Mouse (Mus musculus): ENCODE measurements around the gene Nr2f6.

Gene Nr2f6

GRCm38 (mm10) chr8:71381421-71381970 lies at the start of gene Nr2f6:
Gene Nr2f6, minus strand, starts transcription at chr8:71381960.
- peak; percentile 87 for DNase-seq (ENCODE audit: low spot score)

DNA sequence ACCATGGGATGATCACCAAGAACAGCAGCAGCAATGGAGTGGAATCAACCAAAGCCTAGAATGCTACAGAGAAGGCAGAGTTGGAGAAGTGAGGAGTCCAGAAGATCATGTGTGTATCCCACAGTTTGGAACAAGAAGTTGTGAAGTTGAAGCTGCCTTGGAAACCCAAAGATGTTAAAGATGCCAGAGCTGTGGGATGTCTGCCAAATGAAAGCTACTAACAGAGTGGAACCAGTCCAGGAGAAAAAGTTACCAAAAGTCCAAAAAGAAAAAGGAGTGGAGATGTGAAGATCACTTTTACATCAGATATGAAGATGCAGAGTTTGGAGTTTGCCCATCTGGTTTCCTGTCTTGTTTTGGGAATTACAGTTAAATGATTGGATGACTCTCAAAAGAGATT lies 40.4 kb upstream of the Nr2f6 start:
- DNase-seq (ENCODE audit: low spot score): no peak

DNA sequence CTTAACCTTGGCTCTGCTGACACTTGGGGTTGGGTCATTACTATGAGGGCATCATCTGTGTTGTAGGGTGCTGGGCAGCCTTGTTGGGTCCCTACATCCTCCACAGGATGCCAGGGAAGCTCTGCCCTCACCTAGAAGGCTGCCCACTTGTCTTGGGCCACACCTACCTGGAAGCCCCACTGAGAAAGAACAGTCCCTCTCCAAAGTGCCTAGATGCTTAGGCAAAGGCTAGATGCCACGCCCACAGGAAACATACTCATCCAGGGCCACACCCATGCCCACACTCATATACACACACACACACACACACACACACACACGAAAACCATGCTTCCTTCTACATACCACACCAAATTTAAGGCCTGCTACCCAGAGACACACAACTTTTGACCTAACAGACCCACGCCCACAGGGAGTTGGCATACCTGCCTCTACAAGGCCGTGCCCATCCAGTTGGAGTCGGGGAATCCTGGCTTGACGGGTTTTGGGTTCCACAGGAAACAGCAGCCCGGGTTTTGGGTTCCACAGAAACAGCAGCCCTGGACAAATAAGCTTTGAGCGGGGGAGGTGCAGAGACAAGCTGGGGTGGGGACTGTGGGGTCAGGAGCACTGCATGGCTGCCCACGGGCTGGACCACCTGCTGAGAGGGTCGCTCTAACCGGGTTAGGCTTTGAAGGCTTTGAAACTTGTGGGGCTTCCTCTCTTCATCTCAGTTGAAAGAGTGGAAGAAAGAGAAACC lies 29.9 kb upstream of the Nr2f6 start:
- DNase-seq (ENCODE audit: low spot score): no peak

GRCm38 (mm10) chr8:71408231-71408630 lies 26.5 kb upstream of the Nr2f6 start:
- DNase-seq (ENCODE audit: low spot score): no peak

- DNase-seq (ENCODE audit: low spot score): no peak
Measured at GRCm38 (mm10) chr8:71407441-71407840, 25.7 kb upstream of the Nr2f6 start.

DNA sequence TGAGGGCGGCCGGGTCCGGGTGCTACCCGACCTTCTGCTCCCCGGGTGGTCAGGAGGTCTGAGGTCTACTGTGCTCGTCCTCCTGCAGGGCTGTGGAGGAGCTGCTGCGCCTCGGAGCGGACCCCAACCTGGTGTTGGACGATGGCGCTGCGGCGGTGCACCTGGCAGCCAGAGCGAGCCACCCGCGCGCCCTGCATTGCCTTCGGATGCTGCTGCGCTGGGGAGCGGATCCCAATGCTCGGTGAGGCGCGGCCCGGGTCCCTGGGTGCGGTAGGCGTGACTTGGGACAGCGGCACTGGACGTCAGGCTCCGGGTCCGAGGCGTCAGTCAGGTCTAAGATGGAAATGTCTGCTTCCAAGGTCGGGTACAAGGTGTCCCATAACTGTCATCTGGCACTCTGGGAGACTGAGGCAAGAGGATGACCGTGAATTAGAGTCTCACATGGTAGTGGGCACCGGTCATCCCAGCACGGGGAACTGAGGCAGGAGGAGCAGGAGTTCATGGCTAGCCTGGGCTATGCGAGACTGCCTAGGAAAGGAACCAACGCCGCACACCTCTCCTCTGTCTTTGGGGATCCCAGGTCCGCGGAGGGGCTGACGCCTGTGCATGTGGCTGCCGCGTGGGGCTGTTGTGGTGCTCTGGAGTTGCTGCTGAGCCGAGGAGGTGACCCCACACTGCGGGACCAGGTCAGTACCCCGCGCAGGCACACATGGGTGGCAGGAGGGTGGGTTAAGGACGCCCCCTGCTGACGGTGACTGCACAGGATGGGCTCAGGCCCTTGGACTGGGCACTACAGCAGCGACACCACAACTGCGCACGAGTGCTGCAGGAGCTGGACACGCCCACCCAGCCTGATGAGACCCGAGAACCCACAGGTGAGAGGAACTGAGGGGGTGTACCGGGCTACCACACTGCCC lies 24.6 kb upstream of the Nr2f6 start:
- DNase-seq (ENCODE audit: low spot score): peak; percentile 72

- DNase-seq (ENCODE audit: low spot score): peak; percentile 96
Measured at GRCm38 (mm10) chr8:71405401-71406098, 23.8 kb upstream of the Nr2f6 start, which contains the start of gene Ankle1. Gene Ankle1, plus strand, starts transcription at chr8:71406010.

DNA sequence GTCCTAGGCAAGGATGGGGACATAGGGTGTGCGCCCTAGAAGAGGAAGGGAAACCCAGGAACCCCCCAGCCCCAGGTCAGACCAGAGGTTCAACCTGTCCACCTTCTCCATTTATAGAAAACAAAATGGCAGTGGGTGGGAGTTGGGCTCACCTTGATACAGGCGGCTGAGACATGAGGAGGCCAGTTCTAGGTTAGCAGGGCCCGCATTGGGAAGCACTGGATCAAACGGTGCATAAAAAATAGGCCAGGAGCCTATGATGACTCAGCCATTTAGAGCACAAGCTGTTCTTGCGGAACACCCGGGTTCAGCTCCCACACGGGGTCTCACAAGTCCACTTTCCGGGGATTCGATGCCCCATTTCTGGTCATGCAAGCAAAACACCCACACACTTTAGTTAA lies 23.2 kb upstream of the Nr2f6 start:
- DNase-seq (ENCODE audit: low spot score): no peak

DNA sequence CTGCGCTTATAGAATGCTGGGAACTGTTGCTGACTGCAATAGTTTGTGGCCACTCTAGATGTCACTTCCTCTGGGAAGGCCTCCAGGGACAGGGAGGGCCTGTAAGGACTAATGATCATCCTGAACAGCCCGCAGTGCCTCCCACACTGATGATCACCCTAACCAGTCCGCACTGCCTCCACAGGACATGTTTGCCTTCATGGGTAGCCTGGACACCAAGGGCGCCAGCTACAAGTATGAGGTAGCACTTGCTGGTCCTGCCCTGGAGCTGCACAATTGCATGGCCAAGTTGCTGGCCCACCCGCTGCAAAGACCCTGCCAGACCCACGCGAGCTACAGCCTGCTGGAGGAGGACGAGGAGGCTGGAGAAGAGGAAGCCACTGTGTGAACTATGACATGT lies 22.3 kb upstream of the Nr2f6 start:
- DNase-seq (ENCODE audit: low spot score): no peak

- DNase-seq (ENCODE audit: low spot score): no peak
Measured at GRCm38 (mm10) chr8:71403107-71403885, 21.5 kb upstream of the Nr2f6 start.

DNA sequence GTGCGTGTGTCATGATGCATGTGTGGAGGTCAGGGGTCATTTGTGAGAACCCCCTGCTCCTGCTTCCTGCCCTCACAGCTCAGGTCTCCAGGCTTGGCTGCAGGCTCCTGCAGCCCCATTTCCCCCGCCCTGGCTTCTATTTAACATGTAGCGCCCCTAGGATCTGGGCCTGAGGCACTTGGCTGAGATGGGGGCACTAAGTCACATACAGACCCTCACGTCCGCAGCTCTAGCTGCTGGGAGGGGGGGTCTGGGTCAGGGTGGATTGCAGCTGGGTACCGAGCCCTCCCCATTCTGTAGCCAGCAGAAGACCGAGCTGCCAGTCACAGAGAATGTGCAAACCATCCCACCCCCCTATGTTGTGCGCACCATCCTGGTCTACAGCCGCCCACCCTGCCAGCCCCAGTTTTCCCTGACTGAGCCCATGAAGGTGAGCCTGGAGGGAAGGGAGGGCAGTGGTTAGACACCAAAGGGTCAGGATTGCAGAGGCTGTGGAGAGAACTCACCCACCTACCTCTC lies 20.7 kb upstream of the Nr2f6 start:
- no peak for DNase-seq (ENCODE audit: low spot score)

DNA sequence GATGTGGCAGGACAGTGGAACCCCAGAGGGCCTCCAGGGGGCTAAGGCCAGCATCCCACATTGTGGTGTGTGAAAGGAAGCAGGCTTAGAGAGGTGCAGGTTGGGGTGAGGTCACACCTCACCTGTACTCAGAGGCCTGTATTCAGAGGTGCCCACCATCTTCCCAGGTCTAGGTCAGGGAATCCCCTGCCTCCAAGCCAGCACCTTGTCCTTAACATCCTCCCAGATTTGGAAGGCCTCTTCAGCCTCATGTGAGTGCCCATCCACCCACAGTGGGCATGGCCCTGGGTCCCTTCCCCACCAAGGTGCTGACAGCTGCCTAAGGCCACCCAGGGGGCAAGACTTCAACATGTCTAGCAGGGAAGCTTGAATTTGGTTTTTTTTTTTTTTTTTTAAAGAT lies 19.7 kb upstream of the Nr2f6 start:
- no peak for DNase-seq (ENCODE audit: low spot score)

- no peak for DNase-seq (ENCODE audit: low spot score)
Measured at GRCm38 (mm10) chr8:71400826-71401225, 19.1 kb upstream of the Nr2f6 start.

DNA sequence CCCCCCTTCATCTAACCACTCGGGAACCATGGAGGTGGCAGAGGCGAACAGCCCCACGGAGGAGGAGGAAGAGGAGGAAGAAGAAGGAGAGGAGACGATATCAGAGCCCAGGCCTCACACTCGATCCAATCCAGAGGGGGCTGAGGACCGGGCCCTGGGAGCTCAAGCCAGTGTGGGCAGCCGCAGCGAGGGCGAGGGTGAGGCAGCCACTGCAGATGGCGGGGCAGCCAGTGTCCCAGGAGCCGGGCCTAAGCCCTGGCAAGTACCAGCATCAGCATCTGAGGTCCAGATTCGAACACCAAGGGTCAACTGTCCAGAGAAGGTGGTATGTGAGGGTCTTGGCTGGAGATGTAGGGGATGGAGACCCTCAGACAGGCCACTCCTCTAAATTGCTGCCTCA lies 15.9 kb upstream of the Nr2f6 start:
- DNase-seq (ENCODE audit: low spot score): no peak

DNA sequence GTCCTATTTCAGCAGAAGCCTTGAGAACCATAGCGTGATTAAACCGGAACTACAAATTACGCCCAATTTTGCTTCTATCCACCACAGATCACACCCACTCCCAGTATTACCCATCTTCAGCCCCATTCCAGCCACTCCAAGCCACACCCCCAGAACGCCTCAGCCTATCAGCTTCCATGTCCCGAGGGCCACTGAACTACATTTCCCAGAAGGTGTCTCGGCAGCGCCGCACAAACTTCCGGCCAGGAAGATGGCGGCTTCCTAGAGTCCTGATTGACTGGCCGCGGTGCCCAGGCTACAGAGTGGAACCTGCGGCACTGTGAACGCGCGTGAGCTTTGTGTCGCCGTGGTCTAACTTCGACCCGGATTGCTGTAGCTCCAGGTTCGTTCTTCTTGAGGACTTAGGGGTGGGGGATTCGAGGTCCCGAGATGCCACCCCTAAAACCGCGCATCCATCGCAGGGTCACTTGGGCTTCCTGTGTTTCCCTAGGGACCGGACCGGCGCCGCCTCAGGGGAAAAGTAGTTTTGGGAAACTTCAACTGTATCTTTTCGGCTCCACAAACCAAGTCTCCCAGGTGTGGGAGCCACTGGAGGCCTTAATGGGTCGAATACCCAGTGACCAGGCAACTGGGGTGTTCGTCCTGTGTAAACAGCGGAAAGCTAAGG lies 15.0 kb upstream of the Nr2f6 start, which contains the start of gene Babam1:
Gene Babam1 (plus strand): TSS at position 223 of the 667 bp plus-strand sequence.
- peak; percentile 93 for DNase-seq (ENCODE audit: low spot score)

- no peak for DNase-seq (ENCODE audit: low spot score)
Measured at GRCm38 (mm10) chr8:71395629-71396028, 13.9 kb upstream of the Nr2f6 start, which contains the start of gene Ushbp1. Gene Ushbp1, minus strand, starts transcription at chr8:71395802.

DNA sequence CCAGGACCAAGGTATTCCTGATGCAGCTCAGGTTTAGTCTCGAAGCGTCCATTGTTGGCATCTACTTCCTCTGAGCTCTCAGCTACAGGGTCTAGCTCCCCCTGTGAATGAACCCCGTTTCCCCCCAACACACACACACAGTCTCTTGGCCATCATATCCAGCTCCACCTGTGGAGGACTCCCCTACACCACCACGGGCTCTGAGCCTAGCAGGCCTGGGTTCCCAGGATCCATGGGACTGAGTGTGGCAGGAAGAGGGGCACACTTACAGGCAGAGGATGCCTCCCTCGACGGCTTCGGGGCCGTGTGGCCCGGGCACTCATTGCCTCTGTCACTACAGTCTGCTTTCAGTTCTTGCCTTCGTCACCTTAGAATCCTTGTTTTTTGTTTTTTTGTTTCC lies 13.3 kb upstream of the Nr2f6 start:
- no peak for DNase-seq (ENCODE audit: low spot score)

- no peak for DNase-seq (ENCODE audit: low spot score)
Measured at GRCm38 (mm10) chr8:71394481-71394880, 12.7 kb upstream of the Nr2f6 start.

GRCm38 (mm10) chr8:71392871-71393270 lies 11.1 kb upstream of the Nr2f6 start:
- DNase-seq (ENCODE audit: low spot score): no peak

DNA sequence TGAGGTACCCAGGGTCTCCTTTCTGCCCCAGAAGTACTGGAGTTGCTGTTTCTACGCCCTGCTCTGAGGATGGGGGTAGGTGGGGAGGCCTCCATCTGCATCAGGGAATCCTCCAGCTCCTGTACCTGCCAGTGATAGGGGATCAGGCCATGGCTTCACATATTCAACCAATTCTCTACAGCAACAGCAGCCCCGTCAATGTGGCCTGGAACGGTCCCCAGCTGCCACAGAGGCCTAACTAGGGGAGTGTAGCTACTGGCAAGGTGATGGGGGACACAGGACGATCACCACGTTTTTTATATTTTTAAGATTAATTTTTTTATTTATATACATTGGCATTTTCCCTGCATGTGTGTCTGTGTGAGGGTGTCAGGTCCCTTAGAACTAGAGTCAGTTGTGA lies 10.6 kb upstream of the Nr2f6 start:
- no peak for DNase-seq (ENCODE audit: low spot score)

Data from urinary bladder, postnatal 14 days (tissue).